Mouse (Mus musculus) A20 (cell line): ENCODE results near the gene Abca4.

ENCODE experiments used
- DNase-seq: peaks from one replicate; pipeline ENCODE4 v3.0.0-alpha.2; 2011; ENCODE audit warnings: low read depth, low spot score

The Abca4 gene

DNA sequence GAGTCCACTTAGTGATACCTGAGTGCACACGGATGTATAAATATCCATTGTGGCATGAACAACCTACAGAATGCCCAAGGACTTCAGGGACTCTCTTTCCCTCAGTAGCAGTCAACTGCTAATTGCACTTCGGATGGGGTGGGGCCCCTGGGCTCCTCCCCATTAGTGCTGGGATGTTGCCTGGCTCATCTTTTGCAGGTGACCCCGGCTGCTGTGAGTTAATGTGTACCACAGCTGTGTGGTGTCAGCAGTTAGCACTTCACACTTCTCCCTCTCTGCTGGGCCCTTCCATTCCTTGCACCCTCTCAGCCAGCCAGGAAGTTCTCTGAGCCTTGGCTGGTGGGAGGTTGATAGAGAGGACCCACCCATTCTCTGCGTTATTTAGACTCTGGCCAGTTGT, 65.2 kb downstream of the Abca4 start:
- no peak for DNase-seq

DNA sequence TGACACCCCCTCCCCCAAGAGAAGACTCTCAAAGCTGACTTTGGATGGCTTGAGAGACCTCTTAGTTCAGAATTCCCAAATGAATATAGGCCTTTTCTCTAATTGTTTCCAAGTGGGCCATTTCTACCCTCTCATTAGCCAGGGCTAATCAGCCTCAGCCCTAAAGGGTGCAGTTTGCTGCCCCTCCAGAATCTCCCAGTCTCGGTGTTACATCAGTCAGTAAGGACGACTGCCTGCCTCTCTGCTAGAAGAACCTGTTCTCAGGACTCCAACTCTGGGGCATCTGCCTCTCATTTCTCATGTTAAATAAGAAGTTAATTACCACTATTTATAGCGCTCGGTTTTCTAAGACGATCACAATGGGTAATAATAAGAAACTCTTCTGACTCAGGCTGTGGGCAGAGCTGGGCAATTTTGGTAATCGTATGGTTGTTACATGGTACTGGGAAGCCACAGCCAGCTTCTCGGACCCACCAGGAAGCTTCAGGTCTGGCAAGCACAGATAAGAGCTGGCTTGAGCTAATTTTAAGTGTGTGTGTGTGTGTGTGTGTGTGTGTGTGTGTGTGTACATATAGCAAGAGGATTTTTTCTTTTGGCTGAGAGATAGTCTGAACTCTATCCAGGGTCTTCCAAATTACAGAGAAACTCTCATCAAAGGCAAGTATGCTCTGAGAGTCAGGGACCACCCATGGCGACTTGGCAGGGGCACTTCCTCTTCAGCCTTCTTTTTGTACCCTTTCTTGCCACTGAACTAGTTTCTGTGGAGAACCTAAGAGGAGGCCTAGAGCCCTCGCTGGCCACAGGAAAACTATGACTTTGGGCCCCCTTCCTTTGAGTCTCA, 67.1 kb downstream of the Abca4 start:
- no peak for DNase-seq

DNA sequence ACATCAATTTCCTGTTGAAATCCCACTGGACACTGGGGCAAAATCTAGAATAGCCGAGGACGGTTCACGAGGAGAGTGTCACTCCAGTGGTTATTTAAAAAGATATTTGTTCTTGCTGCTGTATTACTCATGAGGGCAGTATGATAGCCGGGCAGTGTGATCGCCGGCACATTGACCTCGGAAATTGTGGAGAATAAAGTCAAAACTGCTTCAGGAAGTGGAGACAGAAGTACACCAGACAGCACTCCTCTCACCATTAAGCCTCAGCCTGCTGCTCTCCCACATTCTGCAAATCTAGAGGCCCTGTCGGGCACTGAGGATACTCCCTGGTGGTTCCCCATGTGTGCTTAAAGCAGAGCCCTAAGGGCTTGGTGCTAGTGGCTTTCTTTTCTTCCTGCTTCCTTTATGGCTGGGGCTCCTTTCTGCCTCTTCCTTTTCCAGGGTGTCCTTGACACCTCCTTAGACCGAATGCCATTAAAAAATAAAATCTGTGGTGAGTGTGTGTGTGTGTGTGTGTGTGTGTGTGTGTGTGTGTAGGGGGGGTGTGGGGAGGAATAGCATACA, 74.5 kb downstream of the Abca4 start:
- no peak for DNase-seq

DNA sequence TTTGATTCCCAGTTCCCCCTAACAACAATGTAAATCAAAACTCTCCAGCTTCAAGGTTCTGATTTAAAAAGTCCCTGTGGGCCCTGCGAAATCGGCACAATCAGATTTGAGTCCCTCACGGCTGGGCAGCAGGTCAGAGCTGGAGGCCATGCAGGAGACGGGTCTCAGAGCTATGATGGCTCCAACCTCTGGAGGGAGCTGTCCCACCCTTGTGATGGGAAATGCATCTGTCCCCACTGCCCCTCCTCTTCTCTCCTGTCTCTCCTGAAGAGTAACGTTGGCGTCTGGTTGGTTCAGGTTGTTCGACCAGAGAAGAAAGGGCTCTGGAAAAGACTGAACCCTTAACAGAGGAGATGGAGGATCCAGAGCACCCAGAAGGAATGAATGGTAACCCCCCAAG, 75.5 kb downstream of the Abca4 start:
- no peak for DNase-seq

DNA sequence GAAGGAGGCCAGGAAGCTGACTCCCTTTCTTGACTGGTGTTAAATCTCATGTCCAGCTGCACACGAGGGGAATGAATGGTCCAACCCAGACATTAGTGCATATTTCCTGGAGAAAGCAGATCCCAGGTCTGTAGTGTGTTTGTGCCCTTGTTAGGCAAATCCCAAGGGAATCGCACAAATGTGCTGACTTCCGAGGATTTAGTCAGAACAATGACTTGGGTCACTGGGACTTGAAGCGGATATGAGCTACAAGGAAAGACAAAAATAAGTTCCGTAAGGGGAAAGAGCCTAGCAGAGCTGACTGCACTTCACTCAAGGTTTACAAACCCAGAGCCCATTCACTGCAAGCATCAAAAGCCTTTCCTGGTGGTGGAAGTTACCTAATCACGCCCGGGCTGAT, 76.0 kb downstream of the Abca4 start:
- no peak for DNase-seq

DNA sequence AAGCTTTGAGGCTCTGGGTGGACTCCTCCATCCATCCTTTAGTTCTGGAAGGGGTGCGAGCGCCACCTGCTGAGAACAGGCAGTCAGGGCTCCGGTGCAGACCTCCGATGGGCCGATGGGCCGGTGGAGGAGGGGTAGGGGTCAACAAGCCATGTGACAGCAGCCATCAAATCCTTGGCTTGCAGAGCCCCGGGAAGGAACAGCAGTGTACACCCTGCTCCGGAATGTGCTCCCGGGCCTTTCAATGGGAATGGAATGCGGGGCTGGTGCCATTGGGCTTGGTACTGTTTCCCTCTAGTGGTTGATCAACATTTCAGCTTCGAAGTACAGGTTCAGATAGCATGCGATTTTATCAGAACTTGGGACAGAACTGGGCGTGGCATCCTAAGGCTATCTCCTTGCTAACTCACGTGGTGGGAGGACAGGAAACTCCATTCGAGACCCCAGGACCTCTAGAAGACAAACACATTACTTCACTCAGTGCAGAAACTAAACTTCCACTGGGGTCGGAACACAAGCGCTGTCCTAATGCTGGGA, 78.0 kb downstream of the Abca4 start:
- peak; percentile 75 for DNase-seq

DNA sequence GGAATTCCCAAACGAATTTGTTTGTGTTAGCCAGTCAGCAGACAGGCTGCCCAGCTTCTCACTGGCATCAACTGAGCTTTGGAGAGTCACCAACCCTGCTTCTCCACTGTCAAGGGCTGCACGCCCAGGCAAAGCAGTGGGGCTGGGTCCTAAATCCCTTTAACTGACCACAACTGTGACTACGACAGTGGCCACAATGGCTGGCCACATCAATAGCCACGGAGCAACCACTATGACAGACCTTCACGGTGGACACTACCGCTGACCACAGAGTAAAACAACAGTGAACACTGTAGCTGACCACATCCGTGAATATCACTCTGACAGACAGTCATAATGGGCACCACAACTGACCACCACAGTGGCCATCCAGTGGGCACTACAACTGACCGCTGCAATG, 78.6 kb downstream of the Abca4 start:
- no peak for DNase-seq

DNA sequence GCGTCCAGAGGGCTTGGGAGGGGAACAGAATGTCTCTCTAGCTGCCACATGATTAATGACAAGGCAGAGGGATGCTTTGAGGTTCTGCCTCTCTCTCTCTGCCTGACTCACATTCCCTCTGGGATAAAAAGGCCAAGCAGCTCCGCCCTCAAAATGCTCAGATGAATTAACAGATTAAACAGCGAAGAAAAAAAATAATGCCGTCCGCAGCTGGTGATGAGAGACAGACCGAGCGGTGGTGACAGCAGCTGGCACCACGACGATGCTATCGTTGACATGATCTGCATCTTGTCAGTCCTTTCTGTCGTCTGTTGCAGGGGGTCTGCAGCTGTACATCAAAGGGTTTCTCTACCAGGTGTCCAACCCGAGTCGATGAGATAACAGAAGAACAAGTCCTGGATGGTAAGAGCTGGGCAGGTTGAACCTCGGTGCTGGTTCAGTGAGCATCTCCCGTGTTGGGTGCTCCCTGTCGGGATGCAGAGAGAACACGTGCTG, 84.8 kb downstream of the Abca4 start:
- no peak for DNase-seq

DNA sequence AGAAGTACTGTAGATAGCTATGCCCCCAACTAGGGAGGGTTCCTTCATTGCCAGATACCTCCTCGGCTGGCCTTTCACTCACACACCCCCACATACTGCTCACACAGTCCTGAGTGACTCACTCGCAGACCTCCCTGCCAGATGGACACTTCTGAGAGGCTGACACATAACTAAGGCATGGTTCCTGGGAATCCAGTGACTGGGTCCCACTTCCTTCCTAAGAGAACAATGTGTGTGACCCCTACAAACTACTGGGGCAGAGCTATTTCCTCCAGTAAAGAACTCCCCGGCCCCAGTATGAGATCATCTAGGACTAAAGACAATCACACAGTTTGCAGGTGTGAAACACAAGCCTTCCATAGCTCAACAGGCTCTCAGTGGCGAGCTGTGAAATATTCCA, 86.5 kb downstream of the Abca4 start:
- no peak for DNase-seq

DNA sequence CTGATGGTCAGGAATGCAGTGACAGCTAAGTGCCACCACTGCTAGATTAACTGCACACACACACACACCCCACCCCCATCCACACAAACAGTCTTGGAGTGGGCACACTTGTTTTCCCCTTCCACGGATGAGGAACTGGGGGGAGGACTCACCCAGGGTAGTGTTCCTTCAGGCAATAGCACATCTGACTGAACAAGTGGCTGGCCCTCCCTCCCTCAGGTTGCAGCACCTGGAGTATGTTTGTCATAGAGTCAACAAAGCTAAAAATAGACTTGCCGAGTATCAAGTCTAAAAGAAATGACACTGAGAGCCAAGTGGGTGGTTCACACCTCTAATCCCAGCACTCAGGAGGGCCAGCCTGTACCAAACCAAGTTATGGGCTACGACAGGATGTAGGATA, 87.4 kb downstream of the Abca4 start:
- peak; percentile 6 for DNase-seq

DNA sequence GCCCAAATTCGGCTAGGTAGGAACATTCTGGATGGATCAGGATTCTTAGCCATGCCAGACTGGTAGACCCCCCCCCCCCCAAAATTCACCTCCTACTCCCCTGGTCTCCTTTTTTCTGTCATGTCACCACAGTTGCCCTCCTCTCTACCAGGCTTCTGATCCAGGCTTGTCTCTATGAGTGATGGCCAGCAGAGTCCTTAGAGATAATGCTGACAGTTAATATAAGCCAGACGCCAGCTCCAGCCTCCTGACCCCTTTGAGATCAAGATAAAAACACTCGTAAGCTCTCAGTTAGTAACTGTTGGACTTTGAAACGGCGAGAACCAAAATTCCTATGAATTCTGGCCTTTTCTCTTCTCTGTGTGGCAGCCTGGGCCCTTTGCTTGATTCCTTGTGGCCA, 89.0 kb downstream of the Abca4 start:
- DNase-seq, result no peak

DNA sequence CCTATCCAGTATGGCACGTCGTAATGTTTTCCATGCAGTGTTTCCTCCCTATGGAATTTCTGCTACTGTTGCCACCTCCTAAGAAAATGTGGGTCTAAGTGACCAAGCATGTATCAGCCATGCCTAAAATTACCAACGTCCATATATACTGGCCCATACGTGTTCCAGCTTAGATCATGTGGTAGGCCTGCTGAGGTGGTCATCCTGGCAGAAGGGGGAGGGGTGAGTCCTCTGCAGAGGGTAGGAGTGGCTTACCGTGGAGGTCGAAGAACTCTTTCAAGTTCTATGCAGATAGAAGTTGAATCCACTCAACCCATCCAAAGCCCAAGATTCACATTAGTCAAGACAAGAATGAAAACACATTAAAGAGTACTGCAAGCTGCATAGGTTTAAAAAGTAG, 89.6 kb downstream of the Abca4 start:
- no peak for DNase-seq

DNA sequence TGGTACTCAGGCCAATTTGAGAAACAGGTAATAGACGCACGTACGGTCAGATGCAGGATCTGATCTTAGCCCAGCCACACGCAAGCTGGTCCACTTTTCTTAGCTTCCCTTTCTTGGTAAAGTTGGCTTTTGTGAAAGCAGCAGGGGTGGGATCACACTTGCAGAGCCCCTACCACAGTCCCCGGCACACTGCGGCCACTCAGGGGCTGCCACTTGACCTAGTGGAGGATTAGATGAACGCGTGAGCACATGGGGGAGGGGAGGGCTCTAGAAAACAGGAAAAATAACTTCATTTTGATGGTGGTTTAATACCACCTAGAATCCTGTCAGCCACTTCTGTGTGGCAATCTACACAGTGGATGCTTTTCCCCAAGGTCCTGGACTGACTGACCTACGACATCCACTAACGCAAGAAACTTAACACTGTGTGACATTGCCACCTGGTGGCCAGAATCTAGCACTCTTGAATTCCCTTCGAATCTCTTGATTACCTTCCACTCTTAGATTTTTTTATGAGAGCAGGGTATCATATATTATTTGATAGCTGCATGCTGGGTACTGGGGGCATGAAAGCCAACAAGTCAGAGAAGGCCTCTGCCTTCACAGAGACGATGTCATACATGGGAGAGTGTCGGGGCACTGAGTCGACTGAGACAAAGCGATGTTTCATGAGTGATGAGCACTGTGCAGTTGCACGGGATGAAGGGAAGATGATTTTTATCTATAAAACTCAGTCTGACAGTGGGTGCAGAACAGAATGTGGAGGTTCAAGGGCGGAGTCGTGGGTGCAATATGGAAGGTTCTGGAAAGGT, 96.6 kb downstream of the Abca4 start:
- peak; percentile 43 for DNase-seq

DNA sequence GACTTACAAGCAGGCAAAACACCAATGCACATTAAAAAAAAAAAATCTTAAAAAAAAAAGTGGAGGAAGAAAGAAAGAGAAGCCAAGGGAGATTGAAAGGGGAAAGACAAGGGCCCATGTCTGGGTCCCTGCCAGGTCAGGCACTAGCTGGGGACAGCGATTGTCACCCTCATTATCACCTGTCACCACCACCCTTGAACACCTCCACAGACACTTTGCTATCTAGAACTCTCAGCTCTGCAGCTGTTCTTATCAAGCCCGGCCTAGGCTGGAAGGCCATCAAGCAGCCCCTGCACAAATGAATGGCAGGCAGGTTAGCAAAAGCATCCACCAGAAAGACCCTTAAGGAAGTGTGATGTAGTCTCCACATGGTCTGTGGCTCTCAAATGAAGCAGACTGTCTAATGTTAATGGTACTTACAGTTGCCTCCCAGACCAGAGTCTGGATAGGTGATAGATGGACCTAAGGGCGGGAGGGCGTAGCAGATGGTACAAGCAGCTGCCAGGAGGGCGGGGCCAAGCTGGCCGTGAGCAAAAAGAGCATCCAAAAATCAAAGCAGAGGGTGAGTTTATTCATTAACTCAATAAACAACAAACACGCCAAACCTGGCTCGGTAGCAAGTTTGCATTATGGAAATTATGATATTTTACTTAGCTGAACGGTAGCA, 98.1 kb downstream of the Abca4 start:
- DNase-seq, result no peak

DNA sequence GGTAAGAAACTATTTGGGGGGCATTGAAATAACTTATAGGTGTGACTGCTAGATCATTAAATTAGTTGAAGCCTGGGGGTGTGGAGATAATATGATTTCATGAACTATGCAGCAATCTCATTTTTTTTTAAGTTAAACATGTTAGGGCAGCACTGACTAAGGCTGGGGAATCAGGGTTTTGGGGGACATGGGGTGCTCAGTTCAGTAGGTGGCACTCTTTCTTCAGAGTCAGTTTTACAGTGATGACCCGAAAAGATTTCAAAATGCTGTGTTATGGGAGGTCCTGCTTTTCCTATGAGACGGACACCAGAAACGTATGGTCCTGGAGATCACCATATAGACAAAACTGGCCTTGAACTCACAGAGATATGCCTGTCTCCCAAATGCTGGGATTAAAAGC, 99.2 kb downstream of the Abca4 start:
- no peak for DNase-seq

DNA sequence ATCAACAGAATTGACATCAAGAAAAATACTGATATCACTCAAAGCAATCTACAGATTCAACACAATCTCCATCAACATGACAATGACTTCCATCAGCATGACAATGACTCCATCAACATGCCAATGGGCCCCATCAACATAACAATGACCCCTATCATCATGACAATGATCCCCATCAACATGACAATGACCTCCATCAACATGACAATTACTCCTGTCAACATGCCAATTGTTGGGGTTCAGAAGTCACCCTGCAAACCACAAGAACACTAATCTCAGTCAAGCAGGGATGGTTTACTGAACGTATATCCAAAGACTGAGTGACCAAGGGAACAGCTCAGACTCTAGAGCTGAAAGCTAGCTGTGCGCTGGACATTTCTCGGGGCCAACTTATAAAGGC, 101.2 kb downstream of the Abca4 start:
- no peak for DNase-seq

DNA sequence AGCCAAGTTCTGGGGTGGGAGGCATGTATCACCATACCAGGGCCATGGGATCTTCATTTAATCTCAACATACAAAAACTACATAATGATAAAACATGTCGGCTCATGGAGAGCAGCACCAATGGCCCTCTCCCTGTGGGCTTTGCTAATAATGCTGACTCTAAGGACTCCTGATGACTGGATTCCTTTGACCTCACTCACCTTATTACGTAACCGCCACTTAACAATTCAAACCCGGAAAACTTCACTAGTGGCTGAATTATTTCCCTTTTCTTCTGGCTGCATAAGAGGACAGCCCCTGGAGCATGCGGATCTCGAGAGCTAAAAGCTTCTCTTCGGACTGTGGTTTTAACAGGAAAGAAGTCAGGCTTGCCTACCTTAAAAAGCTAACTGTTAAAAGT, 106.6 kb downstream of the Abca4 start:
- DNase-seq, result no peak

DNA sequence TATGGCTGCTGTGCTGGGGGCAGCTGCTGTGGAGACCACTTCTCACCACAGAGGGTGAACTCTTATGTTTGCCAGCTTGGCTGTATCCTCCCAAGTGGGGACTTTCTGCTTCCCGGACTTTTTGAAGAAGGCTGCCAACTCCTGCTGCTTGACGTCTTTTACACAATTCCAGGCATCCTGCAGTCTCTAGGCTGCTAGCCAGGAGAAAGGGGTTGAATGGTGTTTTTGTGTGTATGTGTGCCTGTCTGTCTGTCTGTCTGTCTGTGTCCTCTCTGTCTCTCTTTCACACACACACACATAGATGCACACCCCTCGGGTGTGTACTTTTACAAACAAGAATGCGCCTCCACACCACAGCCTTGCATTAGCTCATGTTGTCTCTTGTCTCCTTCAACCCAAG, 108.2 kb downstream of the Abca4 start:
- DNase-seq, result no peak

DNA sequence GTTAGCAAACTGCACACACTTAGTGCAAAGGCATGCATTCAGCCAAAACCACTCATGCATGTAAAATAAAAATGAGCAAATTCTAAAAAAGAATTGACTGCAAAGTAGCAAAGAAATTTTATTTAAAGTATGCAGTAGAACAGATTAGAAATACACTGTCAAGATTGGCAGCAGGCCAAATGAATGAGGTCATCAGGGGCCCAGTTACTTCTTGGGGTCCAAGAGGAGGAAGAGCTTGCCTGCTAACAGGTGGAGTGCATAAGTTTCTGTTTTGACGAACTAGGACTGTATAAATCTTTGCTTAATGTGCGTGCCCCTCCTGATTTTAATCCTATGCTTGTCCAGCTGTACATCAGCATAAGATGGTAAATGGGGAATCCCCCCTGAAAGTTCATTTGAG, 109.8 kb downstream of the Abca4 start:
- peak; percentile 9 for DNase-seq

DNA sequence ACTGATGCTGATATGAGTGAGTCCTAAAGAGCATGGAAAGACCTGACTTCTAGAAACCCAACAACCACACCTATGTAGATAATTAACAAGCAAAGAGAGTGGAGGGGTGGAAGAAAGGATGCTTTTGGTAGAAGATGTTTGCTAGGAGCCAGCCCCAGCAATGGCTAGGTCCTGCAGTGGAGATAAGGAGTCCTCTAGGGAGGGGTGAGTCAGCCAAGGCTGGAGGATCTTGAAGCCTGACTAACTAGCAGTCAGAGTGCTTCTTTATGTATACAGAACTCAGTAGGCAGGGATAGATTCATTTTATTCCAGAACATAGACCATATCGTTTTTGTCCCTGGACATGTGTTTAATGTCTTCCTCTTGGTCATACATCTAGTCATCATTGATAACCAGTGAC, 115.2 kb downstream of the Abca4 start:
- no peak for DNase-seq

DNA sequence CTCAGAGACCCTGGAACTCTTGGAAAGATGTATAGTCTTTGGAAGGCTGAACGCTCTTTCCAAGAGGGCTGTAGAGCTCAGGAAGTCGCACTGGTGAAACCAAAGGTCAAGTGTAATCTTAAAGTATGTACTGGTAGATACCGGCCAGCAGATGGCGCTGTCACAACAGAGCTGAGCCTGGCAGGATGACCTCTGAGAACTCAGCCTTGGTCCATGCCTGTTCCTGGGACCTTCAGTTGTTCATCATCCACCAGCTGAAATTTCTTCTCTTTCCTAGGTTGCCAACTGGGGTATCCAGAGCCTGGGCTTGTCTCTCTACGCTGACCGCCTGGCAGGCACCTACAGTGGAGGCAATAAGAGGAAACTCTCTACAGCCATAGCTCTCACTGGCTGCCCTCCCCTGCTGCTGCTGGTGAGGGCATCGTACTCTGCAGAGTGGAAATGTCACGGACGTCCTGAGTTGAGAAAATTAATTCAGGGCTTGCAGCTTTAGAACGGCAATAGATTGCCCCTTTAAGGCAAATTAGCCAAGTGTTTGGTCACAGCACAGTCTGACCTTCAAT, 125.5 kb downstream of the Abca4 start:
- peak; percentile 67 for DNase-seq
